Mouse (Mus musculus) embryo, embryonic 9.5 days (tissue): ENCODE data around the gene Nlgn2.

Source experiments
- DNase-seq: peaks from one replicate; pipeline ENCODE4 v3.0.0-alpha.2; 2017; ENCODE audit errors: extremely low spot score

The Nlgn2 gene

GRCm38 (mm10) chr11:69837604-69837951 is at the start of gene Nlgn2:
Nlgn2 (minus strand) TSS chr11:69837784.
- no peak for DNase-seq

GRCm38 (mm10) chr11:69886907-69887635 is 49.5 kb upstream of the Nlgn2 start:
- no peak for DNase-seq

- no peak for DNase-seq
These were observed 47.1 kb upstream of the Nlgn2 start for GRCm38 (mm10) chr11:69884663-69885062.

GRCm38 (mm10) chr11:69884240-69884639 is 46.7 kb upstream of the Nlgn2 start:
- DNase-seq = no peak

- DNase-seq = no peak
These were observed 46.1 kb upstream of the Nlgn2 start for GRCm38 (mm10) chr11:69883527-69884151.

- DNase-seq = no peak
These were observed 45.5 kb upstream of the Nlgn2 start for GRCm38 (mm10) chr11:69883066-69883465.

GRCm38 (mm10) chr11:69881787-69882670 is 44.4 kb upstream of the Nlgn2 start:
- DNase-seq = no peak

GRCm38 (mm10) chr11:69880853-69881603 is 43.4 kb upstream of the Nlgn2 start, which contains the start of gene Kctd11:
Kctd11 (minus strand) TSS chr11:69881406.
- peak; percentile 94 for DNase-seq

GRCm38 (mm10) chr11:69880506-69880852 is 42.9 kb upstream of the Nlgn2 start:
- no peak for DNase-seq

- DNase-seq = no peak
These were observed 42.1 kb upstream of the Nlgn2 start for GRCm38 (mm10) chr11:69879711-69880110.

- no peak for DNase-seq
These were observed 41.4 kb upstream of the Nlgn2 start for GRCm38 (mm10) chr11:69878952-69879351.

- no peak for DNase-seq
These were observed 40.8 kb upstream of the Nlgn2 start for GRCm38 (mm10) chr11:69878399-69878798.

GRCm38 (mm10) chr11:69877878-69878277 is 40.3 kb upstream of the Nlgn2 start, which contains the start of gene Tmem95:
Tmem95 (minus strand) TSS chr11:69878018.
- no peak for DNase-seq

- peak; percentile 86 for DNase-seq
These were observed 39.3 kb upstream of the Nlgn2 start for GRCm38 (mm10) chr11:69876867-69877266.

- no peak for DNase-seq
These were observed 38.6 kb upstream of the Nlgn2 start for GRCm38 (mm10) chr11:69876186-69876585.

GRCm38 (mm10) chr11:69872451-69872850 is 34.9 kb upstream of the Nlgn2 start:
- DNase-seq = no peak

- DNase-seq = no peak
These were observed 34.2 kb upstream of the Nlgn2 start for GRCm38 (mm10) chr11:69871822-69872221.

- DNase-seq = no peak
These were observed 32.9 kb upstream of the Nlgn2 start for GRCm38 (mm10) chr11:69870289-69871069.

GRCm38 (mm10) chr11:69867335-69867734 is 29.8 kb upstream of the Nlgn2 start:
- DNase-seq = no peak

GRCm38 (mm10) chr11:69865561-69865960 is 28.0 kb upstream of the Nlgn2 start:
- DNase-seq = no peak
